Mouse (Mus musculus): Measurements from ENCODE around the gene Fkbp1b. TPM values are rescaled to one million over a fixed set of nuclear protein-coding genes. Genes with fewer than 3 reads are reported as not detected.
"Not testable (repeated sequence)": the region's sequence is repeated elsewhere in the genome, so short reads cannot be mapped to it uniquely, and the experiment has no call there.

Gene Fkbp1b
- polyA plus RNA-seq, 1 experiment from 2014 or later = 8.9 TPM

DNA sequence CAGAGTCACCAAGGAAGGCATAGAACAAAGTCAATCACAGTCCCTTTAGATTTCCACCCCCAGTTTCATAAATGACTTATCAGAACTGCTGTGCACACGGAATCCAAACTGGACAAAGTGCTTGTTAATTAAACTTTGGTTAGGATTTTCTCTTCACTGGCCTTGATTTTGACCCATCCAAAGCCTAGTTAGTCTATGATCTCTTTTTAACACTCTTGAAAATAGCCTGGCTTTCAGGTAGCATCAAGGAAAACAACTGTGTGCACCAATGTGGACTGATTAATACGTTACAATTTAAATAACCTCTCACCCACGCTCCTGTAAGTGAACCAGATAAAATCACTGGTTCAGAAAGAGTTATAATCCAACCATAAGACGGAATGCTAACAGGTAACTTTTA, 30.4 kb downstream of the Fkbp1b start:
- H3K9me3 ChIP-seq (replicated peaks) = peaks cover 4% of the 10 kb centered on the region; the same call in 1 of the 2 replicates

DNA sequence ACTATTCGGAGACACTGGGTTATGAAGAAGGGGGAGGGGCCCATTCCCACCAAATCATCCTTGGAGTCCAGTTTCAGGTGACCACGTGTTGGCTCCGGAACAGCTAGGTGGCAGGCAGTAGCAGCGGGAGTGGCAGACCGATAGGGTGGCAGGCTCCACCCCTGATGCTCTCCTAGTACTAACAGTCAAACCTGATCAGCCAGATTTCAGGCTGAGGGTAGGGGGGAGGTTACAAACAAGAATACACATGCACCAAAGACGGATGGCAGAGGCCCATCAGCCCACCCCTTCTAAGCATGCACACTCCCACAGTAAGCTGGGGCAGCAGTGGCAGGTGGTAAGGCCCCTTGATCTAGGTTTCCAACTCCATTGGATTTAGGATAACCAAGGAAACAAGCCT, 43.9 kb downstream of the Fkbp1b start:
- not testable (repeated sequence) for H3K9ac ChIP-seq; H3K27me3 ChIP-seq; H3K27ac ChIP-seq; ATAC-seq (replicated peaks; ENCODE audit: insufficient number of reproducible peaks, insufficient read depth, low FRiP score, low read depth); H3K4me1 ChIP-seq (replicated peaks); H3K9me3 ChIP-seq (replicated peaks); H3K36me3 ChIP-seq; H3K4me2 ChIP-seq; H3K4me3 ChIP-seq
- 72% methylated on average over 6 of the region's 6 CpGs for WGBS

More for the DNA sequence above, 30.4 kb downstream of the Fkbp1b start:
- no peak overlapping the region for H3K4me3 ChIP-seq
- no peak overlapping the region for H3K27ac ChIP-seq
- no peak for ATAC-seq (replicated peaks; ENCODE audit: insufficient number of reproducible peaks, insufficient read depth, low FRiP score, low read depth)
- H3K4me2 ChIP-seq = no peak overlapping the region
- no peak overlapping the region for H3K9ac ChIP-seq
- no peaks in the 10 kb centered on the region for H3K27me3 ChIP-seq
- H3K36me3 ChIP-seq = no peaks in the 10 kb centered on the region
- WGBS = 72% methylated on average over 4 of the region's 4 CpGs
- H3K4me1 ChIP-seq (replicated peaks) = no peaks in the 10 kb centered on the region

DNA sequence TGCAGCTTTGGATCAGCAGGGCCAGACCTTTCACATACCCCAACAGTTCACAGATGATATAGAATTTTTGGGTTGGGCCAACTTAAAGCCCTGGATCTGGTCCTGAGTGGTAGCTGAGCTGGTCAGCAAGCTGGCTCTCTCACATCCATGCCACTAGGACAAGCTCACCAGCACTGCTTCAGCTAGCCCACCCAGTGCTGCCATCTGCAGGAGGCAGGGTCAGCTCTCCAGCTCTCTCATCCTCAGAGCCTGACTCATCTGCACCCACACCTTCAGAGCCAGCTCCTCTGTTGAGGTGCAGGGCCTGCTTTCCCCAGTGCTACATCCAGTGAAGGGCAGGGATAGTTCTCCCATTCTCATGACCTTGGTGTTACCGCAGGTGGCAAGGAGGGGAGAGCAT, 47.7 kb downstream of the Fkbp1b start:
- WGBS = 73% methylated on average over 1 of the region's 1 CpGs
- Histone ChIP-seq H3K27ac (no peak overlapping the region), H3K4me1 (replicated peaks) (no peaks in the 10 kb centered on the region), H3K4me3 (no peak overlapping the region), H3K27me3 (no peaks in the 10 kb centered on the region), H3K9me3 (replicated peaks) (no peaks in the 10 kb centered on the region), H3K9ac (no peak overlapping the region), H3K36me3 (no peaks in the 10 kb centered on the region), H3K4me2 (no peak overlapping the region)
- ATAC-seq (replicated peaks; ENCODE audit: insufficient number of reproducible peaks, insufficient read depth, low FRiP score, low read depth) = no peak

DNA sequence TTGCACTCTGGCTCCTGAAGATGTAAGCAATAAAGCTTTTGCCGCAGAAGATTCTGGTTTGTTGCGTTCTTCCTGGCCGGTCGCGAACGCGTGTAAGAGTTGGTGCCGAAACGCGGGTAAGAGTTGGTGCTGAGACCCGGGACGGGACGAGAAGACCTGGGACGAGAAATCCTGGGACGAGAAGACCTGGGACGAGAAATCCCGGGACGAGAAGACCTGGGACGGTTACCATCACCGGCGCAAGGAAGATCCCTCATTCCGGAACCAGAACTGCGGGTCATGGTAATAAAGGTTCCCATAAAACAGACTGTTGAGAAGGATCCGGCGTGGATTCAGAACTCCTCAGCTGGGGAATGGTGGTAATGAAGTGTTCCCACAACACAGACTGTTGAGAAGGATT, 53.3 kb downstream of the Fkbp1b start:
- not testable (repeated sequence) for H3K4me2 ChIP-seq; H3K36me3 ChIP-seq; H3K4me1 ChIP-seq (replicated peaks); H3K9me3 ChIP-seq (replicated peaks); H3K4me3 ChIP-seq; H3K27me3 ChIP-seq; ATAC-seq (replicated peaks; ENCODE audit: insufficient number of reproducible peaks, insufficient read depth, low FRiP score, low read depth); H3K9ac ChIP-seq; H3K27ac ChIP-seq
- WGBS = 91% methylated on average over 25 of the region's 25 CpGs

DNA sequence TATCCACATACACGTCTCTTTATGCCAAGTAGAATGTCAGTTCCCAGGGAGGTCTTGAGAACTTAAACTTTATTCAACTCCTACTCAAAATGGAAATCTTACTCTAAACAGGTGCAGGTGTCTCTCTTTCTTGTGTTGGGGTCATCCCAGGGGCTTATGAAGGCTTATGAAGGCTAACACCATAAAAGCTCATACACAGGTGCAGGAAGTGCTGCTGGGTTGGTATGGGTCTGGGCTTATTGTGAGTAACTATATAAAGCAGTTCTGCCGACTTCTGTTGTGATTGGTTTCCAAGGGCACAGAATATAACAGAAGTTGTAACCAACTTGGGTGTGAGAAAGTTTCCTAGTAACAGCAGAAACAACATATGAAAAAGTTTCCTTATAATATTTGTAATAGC, 56.9 kb downstream of the Fkbp1b start:
- Histone ChIP-seq H3K36me3 (no peaks in the 10 kb centered on the region), H3K9me3 (replicated peaks) (no peaks in the 10 kb centered on the region), H3K4me3 (no peak overlapping the region), H3K4me1 (replicated peaks) (no peaks in the 10 kb centered on the region), H3K27me3 (no peaks in the 10 kb centered on the region), H3K4me2 (no peak overlapping the region), H3K9ac (no peak overlapping the region), H3K27ac (no peak overlapping the region)
- ATAC-seq (replicated peaks; ENCODE audit: insufficient number of reproducible peaks, insufficient read depth, low FRiP score, low read depth) = no peak
- WGBS = 68% methylated on average over 2 of the region's 2 CpGs

DNA sequence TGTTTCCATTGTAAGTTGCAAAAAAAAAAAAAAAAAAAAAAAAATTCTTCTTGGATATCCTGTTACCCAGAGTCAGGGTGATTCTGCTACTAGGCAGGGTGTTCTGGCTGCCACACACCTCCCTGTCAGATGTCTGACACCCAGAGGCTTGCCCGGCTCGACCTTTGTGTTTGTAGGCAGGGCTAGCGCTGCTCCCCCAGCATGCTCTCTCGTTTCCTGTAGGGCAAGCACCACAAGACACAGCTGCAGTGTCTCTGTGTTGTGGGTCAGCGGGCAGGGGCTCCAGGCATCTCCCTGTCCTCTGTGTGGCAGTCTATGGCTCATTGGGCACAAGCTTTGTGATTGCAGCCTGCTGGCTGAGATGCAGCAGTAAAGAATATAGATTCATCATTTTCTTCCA, 57.8 kb downstream of the Fkbp1b start:
- H3K27me3 ChIP-seq = no peaks in the 10 kb centered on the region
- H3K9ac ChIP-seq = no peak overlapping the region
- WGBS = 58% methylated on average over 5 of the region's 5 CpGs
- H3K36me3 ChIP-seq = no peaks in the 10 kb centered on the region
- no peak overlapping the region for H3K27ac ChIP-seq
- H3K9me3 ChIP-seq (replicated peaks) = no peaks in the 10 kb centered on the region
- H3K4me3 ChIP-seq = no peak overlapping the region
- no peak overlapping the region for H3K4me2 ChIP-seq
- no peaks in the 10 kb centered on the region for H3K4me1 ChIP-seq (replicated peaks)
- ATAC-seq (replicated peaks; ENCODE audit: insufficient number of reproducible peaks, insufficient read depth, low FRiP score, low read depth) = no peak

Other genes starting within 250 kb of the Fkbp1b start
- 33.1 and 35.4 TPM in 2 replicates for gene Itsn2, start 249.0 kb downstream of the Fkbp1b start, polyA plus RNA-seq (2015; fragmentation: Nextera tagmentation; extraction: Ambion mirVana)
- gene Gm3625, start 248.7 kb downstream of the Fkbp1b start, polyA plus RNA-seq (2015; fragmentation: Nextera tagmentation; extraction: Ambion mirVana) = not detected in 2 replicates
- gene Fam228a, start 103.2 kb downstream of the Fkbp1b start, polyA plus RNA-seq (2015; fragmentation: Nextera tagmentation; extraction: Ambion mirVana) = 0.15 and 0.19 TPM in 2 replicates
- gene Pfn4, start 72.6 kb downstream of the Fkbp1b start, polyA plus RNA-seq (2015; fragmentation: Nextera tagmentation; extraction: Ambion mirVana) = 1.9 and 2.0 TPM in 2 replicates
- 2.1 and 3.0 TPM in 2 replicates for gene Fam228b, start 72.3 kb downstream of the Fkbp1b start, polyA plus RNA-seq (2015; fragmentation: Nextera tagmentation; extraction: Ambion mirVana)
- 97.9 and 107 TPM in 2 replicates for gene Sf3b6, start 24.0 kb downstream of the Fkbp1b start, polyA plus RNA-seq (2015; fragmentation: Nextera tagmentation; extraction: Ambion mirVana)
- 15.0 and 15.5 TPM in 2 replicates for gene Wdcp, start 1.7 kb upstream of the Fkbp1b start, polyA plus RNA-seq (2015; fragmentation: Nextera tagmentation; extraction: Ambion mirVana)
- 1.4 and 2.2 TPM in 2 replicates for gene Mfsd2b, start 32.8 kb upstream of the Fkbp1b start, polyA plus RNA-seq (2015; fragmentation: Nextera tagmentation; extraction: Ambion mirVana)
- gene Ubxn2a, start 66.1 kb upstream of the Fkbp1b start, polyA plus RNA-seq (2015; fragmentation: Nextera tagmentation; extraction: Ambion mirVana) = 30.1 and 32.1 TPM in 2 replicates
- 6.0 and 6.9 TPM in 2 replicates for gene Atad2b, start 75.8 kb upstream of the Fkbp1b start, polyA plus RNA-seq (2015; fragmentation: Nextera tagmentation; extraction: Ambion mirVana)

All from heart, embryonic 15.5 days (tissue).